Mouse (Mus musculus) testis, adult 2 months (tissue): ENCODE measurements around the gene Plxdc2. TPM values are rescaled to one million over a fixed set of nuclear protein-coding genes. Genes with fewer than 3 reads are reported as not detected.
A peak's percentile ranks its signal among the peaks of the same experiment; 100 is the strongest.

Experiments used
- H3K27ac ChIP-seq: fragments of 200-500 bp; 2 replicates; pipeline ENCODE4 v1.5.1; 2012; ENCODE audit warnings: low read depth, low read length; ENCODE audit not compliant: control insufficient read depth, insufficient read depth
- H3K27me3 ChIP-seq: fragments of 200-500 bp; 2 replicates; pipeline ENCODE4 v1.6.1; 2012; ENCODE audit warnings: mild to moderate bottlenecking, low read length, moderate library complexity; ENCODE audit not compliant: control insufficient read depth, insufficient read depth
- H3K36me3 ChIP-seq: fragments of 200-500 bp; 2 replicates; pipeline ENCODE4 v1.6.1; 2012; ENCODE audit warnings: mild to moderate bottlenecking, low read length; ENCODE audit not compliant: control insufficient read depth, insufficient read depth
- H3K4me1 ChIP-seq: fragments of 200-500 bp; 2 replicates; pipeline ENCODE4 v1.6.1; 2012; ENCODE audit warnings: low read length; ENCODE audit not compliant: control insufficient read depth, insufficient read depth
- H3K4me3 ChIP-seq: fragments of 200-500 bp; 2 replicates; pipeline ENCODE4 v1.5.1; 2012; ENCODE audit warnings: low read depth, mild to moderate bottlenecking, low read length, moderate library complexity, mixed read lengths; ENCODE audit not compliant: control insufficient read depth
- CTCF ChIP-seq: fragments of 200-500 bp; IDR thresholded peaks from 2 replicates; pipeline ENCODE4 v1.5.1; 2012; ENCODE audit warnings: low read depth, mild to moderate bottlenecking, inconsistent platforms, low read length, moderate library complexity; ENCODE audit not compliant: control insufficient read depth, insufficient read depth, insufficient replicate concordance
- POLR2A ChIP-seq: fragments of 200-500 bp; IDR thresholded peaks from 2 replicates; pipeline ENCODE4 v1.6.1; 2012; ENCODE audit warnings: low read depth, mild to moderate bottlenecking, inconsistent platforms, low read length, moderate library complexity; ENCODE audit not compliant: control insufficient read depth
- polyA plus RNA-seq: library from polyadenylated mRNA; depleted of rRNA; stranded (reverse); fragments of >200 nt; gene quantifications from 2 replicates; pipeline ENCODE4 v1.2.3, GENCODE M21; 2012; rRNA removed

Gene Plxdc2
- polyA plus RNA-seq = 1.2 TPM in 2 replicates

DNA sequence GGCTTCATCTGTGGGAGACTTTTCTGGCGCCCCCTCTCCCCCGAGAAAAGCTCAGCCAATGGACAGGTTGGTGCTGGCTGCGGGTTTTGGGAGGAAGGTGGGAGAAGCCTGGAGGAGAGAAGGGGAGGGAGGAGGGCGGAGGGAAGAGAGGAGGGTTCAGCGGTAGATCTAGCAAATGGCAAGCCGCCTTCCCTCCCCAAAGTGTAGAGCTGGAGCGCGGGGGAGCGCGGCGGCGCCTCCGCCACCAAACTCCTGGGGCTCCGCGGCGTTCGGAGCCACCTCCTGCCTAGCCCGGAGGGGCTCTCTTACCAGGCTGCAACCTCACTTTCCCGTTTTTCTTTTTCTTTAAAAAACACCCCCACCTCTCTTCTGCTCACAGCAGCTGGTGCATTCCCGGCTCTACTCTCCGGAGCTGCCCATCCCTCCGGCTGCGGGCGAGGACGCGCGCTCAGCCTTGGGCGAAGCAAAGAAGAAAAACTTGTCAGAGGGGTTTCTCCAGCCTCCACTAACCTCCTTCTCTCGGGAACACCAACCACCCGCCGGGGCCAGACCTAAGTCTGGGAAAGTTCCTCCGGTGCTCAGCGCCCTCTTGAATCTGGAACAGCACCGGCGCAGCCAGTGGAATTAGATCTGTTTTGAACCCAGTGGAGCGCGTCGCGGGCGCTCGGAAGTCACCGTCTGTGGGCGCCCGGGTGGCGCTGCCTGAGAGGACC, at the start of gene Plxdc2:
Plxdc2 (plus strand) TSS at position 199 of the 713 bp plus-strand sequence.
- H3K4me3 ChIP-seq = peak within 1 kb of the TSS; percentile 24
- no peaks in the 10 kb centered on the region for H3K36me3 ChIP-seq
- no peaks in the 10 kb centered on the region for H3K27me3 ChIP-seq
- no peak for TF ChIP-seq CTCF
- no peak for TF ChIP-seq POLR2A
- peaks cover 6% of the 10 kb centered on the region for H3K4me1 ChIP-seq
- H3K27ac ChIP-seq = no peak within 1 kb of the TSS

DNA sequence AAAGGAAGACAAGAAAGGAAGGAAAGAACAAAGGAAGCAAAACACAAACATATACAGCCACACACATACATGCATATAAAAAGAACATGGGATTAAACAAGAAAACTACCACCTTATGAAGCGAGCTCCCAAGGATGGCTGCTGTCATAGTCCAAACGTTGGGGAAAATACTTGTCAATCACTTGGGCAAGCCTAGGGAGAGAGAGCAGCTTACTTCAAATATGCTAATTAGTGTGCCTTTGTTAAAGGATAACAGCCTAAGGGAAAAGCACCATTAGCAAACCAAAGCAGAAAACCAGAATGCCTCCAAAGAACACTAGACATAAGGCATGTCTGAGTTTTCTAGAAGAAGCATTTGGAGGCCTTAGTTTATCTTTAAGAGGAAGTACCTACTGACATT, 45.7 kb upstream of the Plxdc2 start:
- H3K4me3 ChIP-seq = no peak overlapping the region
- no peak for TF ChIP-seq CTCF
- no peak for TF ChIP-seq POLR2A
- H3K36me3 ChIP-seq = no peaks in the 10 kb centered on the region
- no peaks in the 10 kb centered on the region for H3K27me3 ChIP-seq
- H3K4me1 ChIP-seq = no peaks in the 10 kb centered on the region
- H3K27ac ChIP-seq = no peak overlapping the region

DNA sequence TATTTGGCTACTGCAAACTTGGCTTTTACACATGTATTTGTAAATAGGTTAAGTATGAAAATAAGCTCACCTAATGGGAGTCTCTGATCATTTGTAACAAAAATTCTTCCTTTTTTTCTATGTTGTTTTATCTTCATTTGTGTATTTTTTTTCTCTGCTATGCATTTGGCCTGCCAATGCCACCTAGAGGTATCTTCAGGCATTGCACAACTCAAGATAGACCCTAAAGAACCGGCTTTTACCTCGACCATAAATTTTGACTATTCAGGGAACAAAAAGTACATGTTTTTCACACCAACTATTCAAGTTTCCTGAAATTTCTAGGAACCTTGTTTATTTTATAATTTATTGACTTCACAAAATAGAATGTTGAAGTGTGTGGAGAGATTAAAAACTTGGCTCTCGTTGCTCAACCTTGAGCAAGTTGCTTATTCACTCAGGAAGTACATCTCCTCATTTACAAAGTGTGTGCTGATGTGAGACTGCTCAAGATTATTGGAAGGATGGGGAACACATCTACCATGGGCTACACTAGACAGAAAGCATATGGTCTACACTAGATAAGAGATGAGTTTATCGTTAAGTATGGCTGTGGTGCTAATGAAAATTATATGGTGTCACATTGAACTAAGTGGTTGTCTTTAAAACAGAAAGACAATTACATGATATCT, 43.6 kb upstream of the Plxdc2 start:
- Histone ChIP-seq H3K27ac (no peak overlapping the region), H3K27me3 (no peaks in the 10 kb centered on the region), H3K4me3 (no peak overlapping the region), H3K36me3 (no peaks in the 10 kb centered on the region), H3K4me1 (no peaks in the 10 kb centered on the region)
- no peak for TF ChIP-seq POLR2A
- TF ChIP-seq CTCF = no peak

DNA sequence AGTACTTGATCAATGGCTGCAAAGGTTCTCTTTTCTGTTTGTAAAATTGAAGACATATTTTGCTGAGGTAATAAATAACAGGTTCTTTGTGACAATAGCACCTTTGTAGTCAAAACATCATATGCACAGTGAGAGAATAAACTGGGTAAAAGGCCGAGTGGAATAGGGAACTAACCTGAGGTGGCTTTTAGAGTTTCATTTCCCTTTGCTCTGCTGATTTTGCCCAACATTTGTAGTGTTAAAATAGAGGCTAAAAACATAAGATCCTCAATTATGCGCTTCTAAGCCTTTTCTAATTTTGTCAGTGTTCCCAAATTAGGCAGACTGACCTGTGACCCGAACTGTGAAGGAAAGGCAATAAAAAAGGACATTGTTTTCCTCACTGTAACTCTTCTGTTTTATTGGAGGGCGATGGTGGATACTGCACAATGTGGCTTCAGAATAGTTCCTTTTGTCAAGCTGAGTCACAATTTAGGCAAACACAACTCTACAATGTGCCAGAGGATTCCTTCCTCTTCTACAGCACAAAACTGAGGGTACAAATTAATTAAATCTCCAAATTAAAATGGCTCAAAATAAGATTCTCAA, 20.8 kb upstream of the Plxdc2 start:
- Histone ChIP-seq H3K27ac (no peak overlapping the region), H3K4me1 (no peaks in the 10 kb centered on the region), H3K27me3 (no peaks in the 10 kb centered on the region), H3K36me3 (no peaks in the 10 kb centered on the region), H3K4me3 (no peak overlapping the region)
- TF ChIP-seq CTCF (no peak), POLR2A (no peak)

DNA sequence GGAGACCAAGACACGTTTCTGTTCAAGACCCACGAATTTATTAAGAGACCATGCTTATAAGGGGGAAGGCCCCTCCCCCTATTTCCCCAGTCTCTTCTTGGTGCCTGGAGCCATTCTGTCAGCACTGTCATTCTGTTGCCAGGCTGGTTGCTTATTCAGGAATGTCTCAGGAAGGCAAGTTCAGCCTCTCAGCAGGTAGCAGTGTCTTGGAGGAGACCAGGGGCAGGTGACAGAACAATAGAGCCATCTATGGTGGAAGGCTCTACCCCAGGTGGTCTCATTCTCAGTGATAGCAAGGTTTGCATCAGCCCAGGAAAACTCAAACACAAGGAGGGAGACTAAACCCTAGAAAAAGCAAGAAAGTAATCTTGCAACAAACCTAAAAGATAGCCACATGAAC, 11.5 kb upstream of the Plxdc2 start:
- Histone ChIP-seq H3K4me3 (no peak overlapping the region), H3K27ac (no peak overlapping the region), H3K4me1 (no peaks in the 10 kb centered on the region), H3K27me3 (no peaks in the 10 kb centered on the region), H3K36me3 (no peaks in the 10 kb centered on the region)
- TF ChIP-seq CTCF = no peak
- no peak for TF ChIP-seq POLR2A

DNA sequence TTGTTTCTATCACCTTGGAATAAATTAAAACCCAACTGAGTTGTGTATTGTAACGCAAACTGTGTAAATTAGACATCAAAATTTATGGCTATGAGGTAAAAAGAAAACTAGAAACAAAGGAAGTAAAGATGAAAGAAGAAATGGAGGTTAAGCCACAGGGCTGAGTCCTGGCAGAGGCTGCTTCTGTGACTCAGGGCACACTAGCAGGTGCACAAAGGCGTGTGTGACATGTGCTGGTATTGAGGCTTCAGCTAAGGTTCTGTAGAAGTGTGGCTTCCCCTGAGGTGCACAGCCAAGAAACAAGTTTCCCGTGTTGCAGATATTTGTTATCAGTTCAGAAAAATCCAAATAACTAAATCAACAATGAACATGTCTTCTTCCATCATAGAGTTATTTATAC, 5.0 kb upstream of the Plxdc2 start:
- Histone ChIP-seq H3K4me1 (peaks cover 6% of the 10 kb centered on the region; the same call in 1 of the 2 replicates), H3K36me3 (no peaks in the 10 kb centered on the region), H3K27me3 (no peaks in the 10 kb centered on the region), H3K27ac (no peak overlapping the region), H3K4me3 (no peak overlapping the region)
- no peak for TF ChIP-seq POLR2A
- no peak for TF ChIP-seq CTCF

DNA sequence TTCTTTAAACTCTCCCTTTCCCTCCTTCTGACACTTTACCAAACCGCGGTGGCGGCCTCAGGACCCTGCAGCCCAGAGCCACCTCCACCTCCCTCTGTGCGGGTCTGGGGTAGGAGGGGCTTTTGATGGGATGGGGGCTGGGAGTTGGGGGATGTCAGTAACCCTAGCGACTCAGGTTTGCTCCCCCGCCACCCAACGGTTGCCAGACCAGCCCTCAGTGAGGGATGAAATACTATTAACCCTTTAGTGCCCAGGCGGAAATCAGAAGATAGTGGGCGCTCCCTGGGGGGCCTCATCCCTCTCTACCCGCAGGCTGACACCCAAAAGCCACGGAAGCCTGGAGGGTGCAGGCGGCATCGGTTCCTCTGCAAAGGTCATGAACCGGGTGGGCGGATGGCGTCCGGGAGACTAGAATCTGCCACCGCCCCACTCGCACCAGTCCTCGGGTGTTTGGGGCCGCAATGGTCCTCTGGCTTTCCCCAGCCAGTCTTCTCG, 446 bp upstream of the Plxdc2 start:
- TF ChIP-seq CTCF = no peak
- TF ChIP-seq POLR2A = no peak
- Histone ChIP-seq H3K27me3 (no peaks in the 10 kb centered on the region), H3K4me3 (peak overlapping the region; percentile 24), H3K36me3 (no peaks in the 10 kb centered on the region), H3K27ac (no peak overlapping the region), H3K4me1 (peaks cover 6% of the 10 kb centered on the region)
